Mouse (Mus musculus): ENCODE data around the gene Adamts8. TPM values are rescaled to one million over a fixed set of nuclear protein-coding genes. Genes with fewer than 3 reads are reported as not detected.

Adamts8 gene
- polyA plus RNA-seq, 1 experiment from 2014 or later, result 1.2 TPM

GRCm38 (mm10) chr9:30963780-30964179 is 21.4 kb downstream of the Adamts8 start:
- Histone ChIP-seq H3K4me2 (ENCODE audit: low read depth, low read length) (no peak overlapping the region), H3K27me3 (ENCODE audit: control insufficient read depth, insufficient read depth, low read length) (no peaks in the 10 kb centered on the region), H3K4me1 (ENCODE audit: control insufficient read depth, insufficient read depth, low read length) (no peaks in the 10 kb centered on the region), H3K27ac (ENCODE audit: low read depth, low read length) (no peak overlapping the region), H3K4me3 (ENCODE audit: low read depth, low read length) (no peak overlapping the region), H3K9me3 (ENCODE audit: control insufficient read depth, low read length) (no peaks in the 10 kb centered on the region), H3K9ac (replicated peaks; ENCODE audit: low read depth, low read length) (no peak overlapping the region), H3K36me3 (ENCODE audit: control insufficient read depth, insufficient read depth, low read length) (no peaks in the 10 kb centered on the region)
- no peak for ATAC-seq (ENCODE audit: low read depth)
- 96% methylated on average over 4 of the region's 4 CpGs for WGBS

GRCm38 (mm10) chr9:30964685-30965084 is 22.3 kb downstream of the Adamts8 start:
- Histone ChIP-seq H3K4me3 (ENCODE audit: low read depth, low read length) (no peak overlapping the region), H3K4me1 (ENCODE audit: control insufficient read depth, insufficient read depth, low read length) (no peaks in the 10 kb centered on the region), H3K36me3 (ENCODE audit: control insufficient read depth, insufficient read depth, low read length) (no peaks in the 10 kb centered on the region), H3K4me2 (ENCODE audit: low read depth, low read length) (no peak overlapping the region), H3K27me3 (ENCODE audit: control insufficient read depth, insufficient read depth, low read length) (no peaks in the 10 kb centered on the region), H3K9me3 (ENCODE audit: control insufficient read depth, low read length) (no peaks in the 10 kb centered on the region), H3K27ac (ENCODE audit: low read depth, low read length) (no peak overlapping the region), H3K9ac (replicated peaks; ENCODE audit: low read depth, low read length) (no peak overlapping the region)
- WGBS, result 82% methylated on average over 10 of the region's 10 CpGs
- no peak for ATAC-seq (ENCODE audit: low read depth)

GRCm38 (mm10) chr9:30966881-30967280 is 24.5 kb downstream of the Adamts8 start:
- WGBS, result 85% methylated on average over 7 of the region's 7 CpGs
- no peak overlapping the region for H3K4me2 ChIP-seq (ENCODE audit: low read depth, low read length)
- no peak overlapping the region for H3K27ac ChIP-seq (ENCODE audit: low read depth, low read length)
- no peaks in the 10 kb centered on the region for H3K4me1 ChIP-seq (ENCODE audit: control insufficient read depth, insufficient read depth, low read length)
- ATAC-seq (ENCODE audit: low read depth), result no peak
- H3K9me3 ChIP-seq (ENCODE audit: control insufficient read depth, low read length), result no peaks in the 10 kb centered on the region
- no peak overlapping the region for H3K4me3 ChIP-seq (ENCODE audit: low read depth, low read length)
- no peak overlapping the region for H3K9ac ChIP-seq (replicated peaks; ENCODE audit: low read depth, low read length)
- no peaks in the 10 kb centered on the region for H3K27me3 ChIP-seq (ENCODE audit: control insufficient read depth, insufficient read depth, low read length)
- H3K36me3 ChIP-seq (ENCODE audit: control insufficient read depth, insufficient read depth, low read length), result no peaks in the 10 kb centered on the region

- Histone ChIP-seq H3K9ac (replicated peaks; ENCODE audit: low read depth, low read length) (no peak overlapping the region), H3K4me2 (ENCODE audit: low read depth, low read length) (no peak overlapping the region), H3K4me1 (ENCODE audit: control insufficient read depth, insufficient read depth, low read length) (no peaks in the 10 kb centered on the region), H3K27ac (ENCODE audit: low read depth, low read length) (no peak overlapping the region), H3K4me3 (ENCODE audit: low read depth, low read length) (no peak overlapping the region), H3K9me3 (ENCODE audit: control insufficient read depth, low read length) (no peaks in the 10 kb centered on the region), H3K27me3 (ENCODE audit: control insufficient read depth, insufficient read depth, low read length) (no peaks in the 10 kb centered on the region), H3K36me3 (ENCODE audit: control insufficient read depth, insufficient read depth, low read length) (no peaks in the 10 kb centered on the region)
- WGBS, result 81% methylated on average over 6 of the region's 6 CpGs
- ATAC-seq (ENCODE audit: low read depth), result no peak
Measured at GRCm38 (mm10) chr9:30968130-30968529, 25.8 kb downstream of the Adamts8 start.

GRCm38 (mm10) chr9:30970001-30970400 is 27.6 kb downstream of the Adamts8 start:
- H3K27ac ChIP-seq (ENCODE audit: low read depth, low read length), result no peak overlapping the region
- H3K4me2 ChIP-seq (ENCODE audit: low read depth, low read length), result no peak overlapping the region
- no peak overlapping the region for H3K4me3 ChIP-seq (ENCODE audit: low read depth, low read length)
- H3K27me3 ChIP-seq (ENCODE audit: control insufficient read depth, insufficient read depth, low read length), result no peaks in the 10 kb centered on the region
- 63% methylated on average over 3 of the region's 3 CpGs for WGBS
- H3K4me1 ChIP-seq (ENCODE audit: control insufficient read depth, insufficient read depth, low read length), result no peaks in the 10 kb centered on the region
- ATAC-seq (ENCODE audit: low read depth), result no peak
- no peaks in the 10 kb centered on the region for H3K36me3 ChIP-seq (ENCODE audit: control insufficient read depth, insufficient read depth, low read length)
- H3K9me3 ChIP-seq (ENCODE audit: control insufficient read depth, low read length), result no peaks in the 10 kb centered on the region
- no peak overlapping the region for H3K9ac ChIP-seq (replicated peaks; ENCODE audit: low read depth, low read length)

GRCm38 (mm10) chr9:30971967-30972366 is 29.6 kb downstream of the Adamts8 start:
- H3K4me2 ChIP-seq (ENCODE audit: low read depth, low read length), result no peak overlapping the region
- ATAC-seq (ENCODE audit: low read depth), result no peak
- no peak overlapping the region for H3K27ac ChIP-seq (ENCODE audit: low read depth, low read length)
- no peaks in the 10 kb centered on the region for H3K9me3 ChIP-seq (ENCODE audit: control insufficient read depth, low read length)
- H3K9ac ChIP-seq (replicated peaks; ENCODE audit: low read depth, low read length), result no peak overlapping the region
- WGBS, result 65% methylated on average over 4 of the region's 4 CpGs
- no peak overlapping the region for H3K4me3 ChIP-seq (ENCODE audit: low read depth, low read length)
- H3K4me1 ChIP-seq (ENCODE audit: control insufficient read depth, insufficient read depth, low read length), result no peaks in the 10 kb centered on the region
- H3K36me3 ChIP-seq (ENCODE audit: control insufficient read depth, insufficient read depth, low read length), result no peaks in the 10 kb centered on the region
- H3K27me3 ChIP-seq (ENCODE audit: control insufficient read depth, insufficient read depth, low read length), result no peaks in the 10 kb centered on the region

GRCm38 (mm10) chr9:30976339-30977023 is 34.1 kb downstream of the Adamts8 start:
- H3K4me2 ChIP-seq (ENCODE audit: low read depth, low read length), result no peak overlapping the region
- 80% methylated on average over 11 of the region's 11 CpGs for WGBS
- H3K4me3 ChIP-seq (ENCODE audit: low read depth, low read length), result no peak overlapping the region
- no peaks in the 10 kb centered on the region for H3K27me3 ChIP-seq (ENCODE audit: control insufficient read depth, insufficient read depth, low read length)
- no peaks in the 10 kb centered on the region for H3K9me3 ChIP-seq (ENCODE audit: control insufficient read depth, low read length)
- H3K36me3 ChIP-seq (ENCODE audit: control insufficient read depth, insufficient read depth, low read length), result no peaks in the 10 kb centered on the region
- H3K9ac ChIP-seq (replicated peaks; ENCODE audit: low read depth, low read length), result no peak overlapping the region
- H3K4me1 ChIP-seq (ENCODE audit: control insufficient read depth, insufficient read depth, low read length), result no peaks in the 10 kb centered on the region
- no peak overlapping the region for H3K27ac ChIP-seq (ENCODE audit: low read depth, low read length)
- ATAC-seq (ENCODE audit: low read depth), result no peak

GRCm38 (mm10) chr9:30980467-30980866 is 38.1 kb downstream of the Adamts8 start:
- 86% methylated on average over 2 of the region's 2 CpGs for WGBS
- Histone ChIP-seq H3K4me3 (ENCODE audit: low read depth, low read length) (no peak overlapping the region), H3K36me3 (ENCODE audit: control insufficient read depth, insufficient read depth, low read length) (no peaks in the 10 kb centered on the region), H3K4me1 (ENCODE audit: control insufficient read depth, insufficient read depth, low read length) (no peaks in the 10 kb centered on the region), H3K9me3 (ENCODE audit: control insufficient read depth, low read length) (no peaks in the 10 kb centered on the region), H3K27ac (ENCODE audit: low read depth, low read length) (no peak overlapping the region), H3K4me2 (ENCODE audit: low read depth, low read length) (no peak overlapping the region), H3K27me3 (ENCODE audit: control insufficient read depth, insufficient read depth, low read length) (no peaks in the 10 kb centered on the region), H3K9ac (replicated peaks; ENCODE audit: low read depth, low read length) (no peak overlapping the region)
- no peak for ATAC-seq (ENCODE audit: low read depth)

GRCm38 (mm10) chr9:30985782-30986181 is 43.4 kb downstream of the Adamts8 start:
- 72% methylated on average over 6 of the region's 6 CpGs for WGBS
- H3K4me2 ChIP-seq (ENCODE audit: low read depth, low read length), result no peak overlapping the region
- no peaks in the 10 kb centered on the region for H3K36me3 ChIP-seq (ENCODE audit: control insufficient read depth, insufficient read depth, low read length)
- H3K9ac ChIP-seq (replicated peaks; ENCODE audit: low read depth, low read length), result no peak overlapping the region
- no peaks in the 10 kb centered on the region for H3K9me3 ChIP-seq (ENCODE audit: control insufficient read depth, low read length)
- H3K27me3 ChIP-seq (ENCODE audit: control insufficient read depth, insufficient read depth, low read length), result no peaks in the 10 kb centered on the region
- no peak overlapping the region for H3K4me3 ChIP-seq (ENCODE audit: low read depth, low read length)
- no peaks in the 10 kb centered on the region for H3K4me1 ChIP-seq (ENCODE audit: control insufficient read depth, insufficient read depth, low read length)
- no peak overlapping the region for H3K27ac ChIP-seq (ENCODE audit: low read depth, low read length)
- ATAC-seq (ENCODE audit: low read depth), result no peak

All from neural tube, embryonic 14.5 days (tissue).